Mouse (Mus musculus) cerebellum, adult 2 months (tissue): ENCODE data around the gene Ptpn18.

Experiments
- CTCF ChIP-seq: fragments of 200-500 bp; IDR thresholded peaks from 2 replicates; pipeline ENCODE4 v1.5.1; 2011; ENCODE audit warnings: low read depth, mild to moderate bottlenecking, control low read depth, low read length, moderate library complexity, borderline replicate concordance; ENCODE audit not compliant: insufficient read depth
- POLR2A ChIP-seq: fragments of 200-500 bp; IDR thresholded peaks from 2 replicates; pipeline ENCODE4 v1.6.1; 2011; ENCODE audit warnings: low read length, control low read depth, borderline replicate concordance; ENCODE audit not compliant: insufficient read depth

- TF ChIP-seq CTCF (no peak), POLR2A (no peak)
Measured at GRCm38 (mm10) chr1:34443124-34443523, 16.4 kb upstream of the Ptpn18 start.
